Comparison of ENCODE assay signal across 8 mouse cellular contexts in genomic region chr6:115677441-115677840, GRCm38 (mm10). TPM values are rescaled to one million over a fixed set of nuclear protein-coding genes. Genes with fewer than 3 reads are reported as not detected.
A peak's percentile ranks its signal among the peaks of the same experiment; 100 is the strongest.
DNase-seq lines count a peak whose midpoint lies in the region; ATAC-seq lines count a peak whose summit lies in the region.

No protein-coding gene starts in this region.

- peaks cover 50% of the 10 kb centered on the region for H3K4me1 ChIP-seq in erythroblast, embryonic 14.5 days (ENCODE audit: control insufficient read depth)
- peaks cover 19% of the 10 kb centered on the region for H3K4me1 ChIP-seq in liver, embryonic 11.5 days (replicated peaks; ENCODE audit: control insufficient read depth, insufficient read depth, low read length)

- H3K9me3 ChIP-seq in erythroblast, embryonic 14.5 days (ENCODE audit: control insufficient read depth, low read length), result no peaks in the 10 kb centered on the region
- H3K9me3 ChIP-seq in liver, embryonic 11.5 days (ENCODE audit: control insufficient read depth, low read length), result no peaks in the 10 kb centered on the region

- H3K27ac ChIP-seq in liver, embryonic 11.5 days (ENCODE audit: low read depth, low read length), result peak overlapping the region; percentile 97; the same call in 1 of the 2 replicates

- H3K4me2 ChIP-seq in liver, embryonic 11.5 days, result peak overlapping the region; percentile 90

- no peak for ATAC-seq in erythroblast, adult 5-6 weeks (replicated peaks; ENCODE audit: low FRiP score, poor library complexity, severe bottlenecking)
- ATAC-seq in liver, embryonic 11.5 days (replicated peaks; ENCODE audit: low FRiP score), result no peak

- peak overlapping the region; percentile 94; the same call in 1 of the 2 replicates for H3K9ac ChIP-seq in liver, embryonic 11.5 days (ENCODE audit: low read depth, low read length)

- WGBS in liver, embryonic 11.5 days, result 91% methylated on average over 7 of the region's 7 CpGs

- peak; percentile 12 for DNase-seq in thymus, postnatal 25 days
- no peak for DNase-seq in thymus, postnatal 10 days (ENCODE audit: low spot score in 2 of 2)
- no peak for DNase-seq in liver, embryonic 11.5 days (ENCODE audit: low spot score)
- no peak for DNase-seq in adrenal gland, postnatal 4 days (ENCODE audit: low spot score in 2 of 2)
- no peak for DNase-seq in thymus, postnatal 36 days
- no peak for DNase-seq in urinary bladder, postnatal 14 days (ENCODE audit: low spot score)

- H3K27me3 ChIP-seq in erythroblast, embryonic 14.5 days (ENCODE audit: control insufficient read depth), result no peaks in the 10 kb centered on the region
- no peaks in the 10 kb centered on the region for H3K27me3 ChIP-seq in liver, embryonic 11.5 days (replicated peaks; ENCODE audit: control insufficient read depth, insufficient read depth, low read length)

- H3K4me3 ChIP-seq in erythroblast, embryonic 14.5 days (replicated peaks), result peak overlapping the region; percentile 90
- H3K4me3 ChIP-seq in liver, embryonic 11.5 days (ENCODE audit: low read depth, low read length), result peak overlapping the region; percentile 75; the same call in 1 of the 2 replicates

- no peaks in the 10 kb centered on the region for H3K36me3 ChIP-seq in erythroblast, embryonic 14.5 days (ENCODE audit: control insufficient read depth)
- H3K36me3 ChIP-seq in liver, embryonic 11.5 days (ENCODE audit: control insufficient read depth, insufficient read depth, low read length), result no peaks in the 10 kb centered on the region

RNA-seq across cellular contexts. Expression of gene Raf1, which starts 1.0 kb away (rescaled TPM):
- 1.6 and 2.6 TPM in 2 replicates for polyA plus RNA-seq in erythroblast, embryonic 14.5 days (2012)
- 28.4 and 44.7 TPM in 2 replicates for total RNA-seq in erythroblast, adult 5-6 weeks (2015; ENCODE audit: low replicate concordance)
- 19.2 and 36.5 TPM in 2 replicates for total RNA-seq in erythroblast, adult 5-6 weeks (2017; ENCODE audit: low replicate concordance)
- 70.1 and 70.7 TPM in 2 replicates for polyA plus RNA-seq in liver, embryonic 11.5 days (2014; fragmentation: Nextera tagmentation; extraction: Ambion mirVana)
- 100 to 1,000 TPM; 125 to 131 TPM for total RNA-seq in adrenal gland, postnatal 4 days (2021)
